Mouse (Mus musculus): ENCODE data around the gene Gatad2a.

- TF ChIP-seq POLR2A (IDR thresholded peaks at IDR 0.05; ENCODE audit: borderline replicate concordance, insufficient read depth, low read length), result no peak
- TF ChIP-seq CTCF (IDR thresholded peaks at IDR 0.05; ENCODE audit: borderline replicate concordance, insufficient read depth, low read depth, low read length), result no peak
These were observed 134.9 kb downstream of the Gatad2a start for GRCm38 (mm10) chr8:69861251-69861650.

Measured in cerebellum, adult 2 months (tissue).